Mouse (Mus musculus) liver, postnatal 0 days (tissue): ENCODE measurements around the gene St6galnac6. TPM values are rescaled to one million over a fixed set of nuclear protein-coding genes. Genes with fewer than 3 reads are reported as not detected.

Source experiments
- ATAC-seq: fragments of 200-750 bp; cut with Nextera tagmentation; 2 replicates; pipeline ENCODE4 v1.8.0; 2017; ENCODE audit warnings: mild to moderate bottlenecking, moderate library complexity
- DNase-seq: peaks from one replicate; pipeline ENCODE4 v3.0.0-alpha.2; 2016
- H3K27ac ChIP-seq: fragments of 300-500 bp; sonication (generic); 2 replicates; pipeline ENCODE4 v1.5.1; 2014; ENCODE audit warnings: antibody characterized with exemption, moderate library complexity, mild to moderate bottlenecking, low read depth
- H3K27me3 ChIP-seq: fragments of 300-500 bp; sonication (generic); 2 replicates; pipeline ENCODE4 v1.6.1; 2014; ENCODE audit warnings: low read length, control low read depth, mixed read lengths; ENCODE audit not compliant: insufficient read depth
- H3K36me3 ChIP-seq: fragments of 300-500 bp; sonication (generic); replicated peaks from 2 replicates; pipeline ENCODE4 v1.6.1; 2014; ENCODE audit warnings: mild to moderate bottlenecking, control low read depth, low read length, moderate library complexity, mixed read lengths; ENCODE audit not compliant: insufficient read depth
- H3K4me1 ChIP-seq: fragments of 300-500 bp; sonication (generic); 2 replicates; pipeline ENCODE4 v1.6.1; 2014; ENCODE audit warnings: antibody characterized with exemption, mild to moderate bottlenecking, control low read depth; ENCODE audit not compliant: insufficient read depth
- H3K4me2 ChIP-seq: fragments of 300-500 bp; sonication (generic); 2 replicates; pipeline ENCODE4 v1.6.1; 2014; ENCODE audit warnings: low read depth, mild to moderate bottlenecking, low read length, moderate library complexity, mixed read lengths
- H3K4me3 ChIP-seq: fragments of 300-500 bp; sonication (generic); 2 replicates; pipeline ENCODE4 v1.5.1; 2014; ENCODE audit warnings: low read depth, low read length
- H3K9ac ChIP-seq: fragments of 300-500 bp; sonication (generic); replicated peaks from 2 replicates; pipeline ENCODE4 v1.6.1; 2014; ENCODE audit warnings: mild to moderate bottlenecking, moderate library complexity
- H3K9me3 ChIP-seq: fragments of 300-500 bp; sonication (generic); 2 replicates; pipeline ENCODE4 v1.6.1; 2016; ENCODE audit warnings: mild to moderate bottlenecking, control low read depth, low read length, mixed read lengths
- CTCF ChIP-seq: sonication (generic); IDR thresholded peaks from 2 replicates; pipeline ENCODE4 v1.5.1; 2016; ENCODE audit warnings: antibody characterized with exemption, low read depth
- EP300 ChIP-seq: IDR thresholded peaks from 2 replicates; pipeline ENCODE4 v1.6.1; 2016; ENCODE audit warnings: antibody characterized with exemption, low read depth, mild to moderate bottlenecking
- WGBS: fragments of 180-500 bp; shearing (Covaris S2); extraction: QIAGEN DNeasy Blood & Tissue Kit; methylation state at CpG from one replicate; pipeline ENCODE4 v1.1.7; 2014; ENCODE audit not compliant: insufficient replicate concordance; 5-methylcytosine and 5-hydroxymethylcytosine counted together
- polyA plus RNA-seq: library from polyadenylated mRNA; unstranded; fragments of >200 nt; fragmentation: Nextera tagmentation; extraction: Ambion mirVana; gene quantifications from 2 replicates; pipeline ENCODE4 v1.2.1, GENCODE M21; 2015

Gene St6galnac6
- polyA plus RNA-seq, 1 experiment from 2014 or later = 14.0 TPM

DNA sequence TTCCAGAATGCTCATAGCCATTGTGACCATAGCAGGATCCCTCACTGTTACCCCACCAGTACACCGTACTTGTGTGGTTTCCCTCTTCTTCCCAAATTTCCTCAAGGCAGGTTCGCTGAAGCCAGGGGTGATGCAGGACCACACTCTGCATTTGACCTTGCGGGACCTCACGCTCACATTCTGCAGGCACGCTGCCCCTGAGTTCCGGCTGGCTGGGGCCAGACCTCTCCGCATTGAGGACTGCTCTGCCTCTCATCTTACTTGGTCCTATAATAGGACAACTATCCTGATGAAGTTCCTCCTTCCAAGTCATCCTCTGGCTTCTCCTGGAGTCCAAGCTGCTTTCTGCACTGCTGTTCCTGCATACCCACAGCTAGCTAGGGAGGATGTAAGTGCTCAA is 37.1 kb downstream of the St6galnac6 start:
- DNase-seq = no peak
- Histone ChIP-seq H3K36me3 (no peaks in the 10 kb centered on the region), H3K9ac (no peak overlapping the region), H3K9me3 (no peaks in the 10 kb centered on the region), H3K4me3 (no peak overlapping the region), H3K4me2 (no peak overlapping the region), H3K27me3 (no peaks in the 10 kb centered on the region), H3K27ac (0 out of 2 replicates have a peak overlapping the region, but pooled peaks have one; percentile 75), H3K4me1 (peaks cover 5% of the 10 kb centered on the region; the same call in 1 of the 2 replicates)
- no peak for ATAC-seq
- 81% methylated on average over 7 of the region's 7 CpGs for WGBS
- TF ChIP-seq EP300 (no peak), CTCF (no peak)

DNA sequence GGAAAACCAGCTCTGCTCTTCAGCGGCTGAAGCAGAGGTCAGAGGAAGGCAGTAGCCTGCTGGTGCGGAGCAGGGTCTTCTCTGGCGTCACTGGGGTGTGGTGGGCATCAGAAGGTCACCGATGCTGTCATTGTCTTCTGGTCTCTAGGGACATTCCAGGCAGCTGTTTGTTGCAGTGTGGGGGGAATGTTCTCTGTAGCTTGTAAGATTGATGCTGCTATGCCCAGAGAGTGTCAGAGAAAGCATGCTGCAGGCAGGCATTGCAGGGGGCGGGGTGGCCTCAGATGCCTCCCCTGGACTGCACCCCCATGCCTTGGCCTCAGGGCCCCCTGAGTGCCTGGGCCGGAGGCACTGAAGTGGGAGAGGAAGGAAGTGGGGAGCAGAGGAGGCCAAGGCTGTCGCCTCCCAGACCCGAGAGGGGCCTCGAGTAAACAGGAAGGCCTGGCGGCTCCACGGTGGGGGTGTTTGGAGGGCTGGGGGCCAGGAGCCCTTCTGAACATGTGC is 38.3 kb downstream of the St6galnac6 start:
- peak; percentile 49; the same call in 1 of the 2 replicates for TF ChIP-seq EP300
- TF ChIP-seq CTCF = no peak
- Histone ChIP-seq H3K4me2 (no peak overlapping the region), H3K4me3 (no peak overlapping the region), H3K9me3 (no peaks in the 10 kb centered on the region), H3K27me3 (no peaks in the 10 kb centered on the region), H3K36me3 (no peaks in the 10 kb centered on the region), H3K27ac (peak overlapping the region; percentile 75), H3K9ac (0 out of 2 replicates have a peak overlapping the region, but pooled peaks have one; percentile 4), H3K4me1 (peaks cover 7% of the 10 kb centered on the region; the same call in 1 of the 2 replicates)
- peak; percentile 67 for DNase-seq
- WGBS = 30% methylated on average over 11 of the region's 11 CpGs
- peak; percentile 85 for ATAC-seq

DNA sequence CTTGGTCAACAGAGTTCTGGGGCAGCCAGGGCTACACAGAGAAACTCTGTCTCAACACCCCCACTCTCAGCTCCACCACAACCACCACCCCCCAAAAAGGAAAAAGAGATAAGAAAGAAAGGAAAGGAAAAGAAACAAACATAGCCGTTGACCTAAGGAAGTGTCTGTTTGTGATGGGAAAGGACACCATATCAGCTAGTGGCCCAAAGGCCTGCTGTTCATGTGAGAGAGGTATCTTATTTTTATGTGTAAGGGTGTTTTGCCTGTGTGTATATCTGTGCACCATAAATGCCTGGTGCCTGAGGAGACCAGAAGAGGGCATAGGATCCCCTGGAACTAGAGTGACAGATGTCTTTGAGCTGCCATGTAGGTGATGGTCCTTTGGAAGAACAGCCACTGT is 40.1 kb downstream of the St6galnac6 start:
- Histone ChIP-seq H3K4me1 (peaks cover 8% of the 10 kb centered on the region), H3K4me2 (no peak overlapping the region), H3K27ac (0 out of 2 replicates have a peak overlapping the region, but pooled peaks have one; percentile 6), H3K9me3 (no peaks in the 10 kb centered on the region), H3K4me3 (no peak overlapping the region), H3K27me3 (no peaks in the 10 kb centered on the region), H3K36me3 (no peaks in the 10 kb centered on the region), H3K9ac (no peak overlapping the region)
- TF ChIP-seq EP300 = no peak
- TF ChIP-seq CTCF = peak; percentile 22; the same call in 1 of the 2 replicates
- no peak for DNase-seq
- no peak for ATAC-seq
- 24% methylated on average over 1 of the region's 1 CpGs for WGBS

DNA sequence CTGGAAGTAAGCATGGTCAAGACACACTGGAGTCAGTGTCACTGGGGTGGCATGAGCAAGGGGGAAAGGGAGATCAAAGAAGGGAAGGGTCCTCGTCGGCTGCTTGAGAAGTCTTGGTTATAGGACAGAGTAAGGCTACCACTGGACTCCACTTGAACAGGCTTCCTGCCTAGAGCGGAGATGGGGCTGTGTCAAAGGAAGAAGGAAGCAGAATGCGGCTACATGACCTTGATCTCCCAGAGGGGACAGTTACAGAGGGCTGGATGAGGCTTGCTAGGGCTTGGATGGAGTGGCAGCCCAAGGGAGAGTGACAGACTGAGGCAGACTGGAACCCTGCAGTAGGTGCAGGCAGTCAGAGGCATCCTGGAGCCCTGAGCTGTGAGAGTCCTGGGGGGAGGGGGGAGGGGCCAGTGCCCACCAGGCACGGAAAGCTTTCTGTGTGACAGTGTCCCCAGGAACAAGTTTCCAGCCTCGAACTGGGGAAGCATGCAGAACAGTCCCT is 41.1 kb downstream of the St6galnac6 start:
- ATAC-seq = no peak

DNA sequence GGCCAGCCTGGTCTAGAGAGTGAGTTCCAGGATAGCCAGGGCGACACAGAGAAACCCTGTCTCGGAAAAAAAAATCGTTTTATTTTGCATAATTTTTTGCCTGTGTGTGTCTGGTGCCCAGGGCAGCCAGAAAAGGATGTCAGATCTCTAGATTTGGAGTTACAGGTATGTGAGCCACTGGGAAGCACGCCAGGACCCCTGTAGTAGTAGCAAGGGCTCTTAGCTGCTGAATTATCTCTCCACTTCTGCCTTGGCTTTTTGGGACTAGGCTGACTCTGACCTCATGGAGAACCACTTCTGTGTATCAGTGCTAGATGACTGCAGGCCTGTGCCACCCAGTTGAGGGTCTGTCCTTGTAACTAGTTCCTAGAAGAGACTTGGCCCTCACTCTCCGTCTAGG is 42.3 kb downstream of the St6galnac6 start:
- DNase-seq (no peak), ATAC-seq (no peak)
- Histone ChIP-seq H3K9ac (no peak overlapping the region), H3K27me3 (no peaks in the 10 kb centered on the region), H3K9me3 (no peaks in the 10 kb centered on the region), H3K4me3 (no peak overlapping the region), H3K4me2 (no peak overlapping the region), H3K4me1 (peaks cover 23% of the 10 kb centered on the region), H3K27ac (no peak overlapping the region), H3K36me3 (no peaks in the 10 kb centered on the region)
- TF ChIP-seq EP300 (no peak), CTCF (no peak)
- 74% methylated on average over 5 of the region's 5 CpGs for WGBS

More for the DNA sequence above, 41.1 kb downstream of the St6galnac6 start:
- no peak overlapping the region for H3K9ac ChIP-seq
- no peak overlapping the region for H3K4me3 ChIP-seq
- H3K4me2 ChIP-seq = no peak overlapping the region
- WGBS = 46% methylated on average over 6 of the region's 6 CpGs
- no peaks in the 10 kb centered on the region for H3K36me3 ChIP-seq
- no peak for TF ChIP-seq EP300
- no peak for TF ChIP-seq CTCF
- no peak for DNase-seq
- H3K27ac ChIP-seq = no peak overlapping the region
- no peaks in the 10 kb centered on the region for H3K27me3 ChIP-seq
- H3K9me3 ChIP-seq = no peaks in the 10 kb centered on the region
- peaks cover 17% of the 10 kb centered on the region for H3K4me1 ChIP-seq

DNA sequence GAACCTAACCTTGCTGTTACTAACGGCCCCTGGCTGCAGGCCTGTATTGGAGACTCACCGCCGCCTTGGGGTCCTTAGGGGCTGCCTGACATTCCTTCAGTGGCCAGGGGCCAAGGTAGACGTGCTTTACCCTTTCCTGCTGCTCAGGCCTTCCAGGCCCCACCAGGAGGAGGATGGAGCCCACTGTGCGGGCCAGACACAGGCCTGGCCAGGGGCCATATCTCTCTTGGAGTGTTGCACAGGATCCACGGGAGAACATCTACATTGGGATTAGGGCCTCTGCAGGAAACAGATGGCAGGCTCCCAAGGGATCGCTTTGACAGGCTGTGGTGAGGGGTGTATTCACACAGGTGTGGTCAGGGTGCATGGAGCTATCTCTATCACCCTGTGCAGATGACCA is 43.3 kb downstream of the St6galnac6 start:
- WGBS = 72% methylated on average over 7 of the region's 7 CpGs
- ATAC-seq (no peak), DNase-seq (no peak)
- H3K4me1 ChIP-seq = peaks cover 27% of the 10 kb centered on the region
- no peak overlapping the region for H3K27ac ChIP-seq
- H3K4me3 ChIP-seq = no peak overlapping the region
- no peaks in the 10 kb centered on the region for H3K36me3 ChIP-seq
- H3K27me3 ChIP-seq = no peaks in the 10 kb centered on the region
- H3K4me2 ChIP-seq = no peak overlapping the region
- no peak overlapping the region for H3K9ac ChIP-seq
- TF ChIP-seq CTCF (no peak), EP300 (no peak)
- no peaks in the 10 kb centered on the region for H3K9me3 ChIP-seq
